Mouse (Mus musculus): Measurements from ENCODE around the gene Abcc2. TPM values are rescaled to one million over a fixed set of nuclear protein-coding genes. Genes with fewer than 3 reads are reported as not detected.

Abcc2 gene
- polyA plus RNA-seq, 1 experiment from 2014 or later = 5.1 TPM

GRCm38 (mm10) chr19:43770584-43770983, 11.4 kb upstream of the Abcc2 start:
- Histone ChIP-seq H3K4me1 (replicated peaks; ENCODE audit: control insufficient read depth, insufficient read depth, low read length) (0 out of 2 replicates have a peak, but pooled peaks cover 3% of the 10 kb centered on the region), H3K9me3 (ENCODE audit: control insufficient read depth, low read length) (no peaks in the 10 kb centered on the region), H3K9ac (ENCODE audit: low read depth, low read length) (no peak overlapping the region), H3K4me2 (no peak overlapping the region), H3K27me3 (replicated peaks; ENCODE audit: control insufficient read depth, insufficient read depth, low read length) (no peaks in the 10 kb centered on the region), H3K4me3 (ENCODE audit: low read depth, low read length) (no peak overlapping the region), H3K36me3 (ENCODE audit: control insufficient read depth, insufficient read depth, low read length) (no peaks in the 10 kb centered on the region), H3K27ac (ENCODE audit: low read depth, low read length) (no peak overlapping the region)
- ATAC-seq (replicated peaks; ENCODE audit: low FRiP score) (no peak), DNase-seq (ENCODE audit: low spot score) (no peak)
- WGBS = 62% methylated on average over 4 of the region's 4 CpGs

DNA sequence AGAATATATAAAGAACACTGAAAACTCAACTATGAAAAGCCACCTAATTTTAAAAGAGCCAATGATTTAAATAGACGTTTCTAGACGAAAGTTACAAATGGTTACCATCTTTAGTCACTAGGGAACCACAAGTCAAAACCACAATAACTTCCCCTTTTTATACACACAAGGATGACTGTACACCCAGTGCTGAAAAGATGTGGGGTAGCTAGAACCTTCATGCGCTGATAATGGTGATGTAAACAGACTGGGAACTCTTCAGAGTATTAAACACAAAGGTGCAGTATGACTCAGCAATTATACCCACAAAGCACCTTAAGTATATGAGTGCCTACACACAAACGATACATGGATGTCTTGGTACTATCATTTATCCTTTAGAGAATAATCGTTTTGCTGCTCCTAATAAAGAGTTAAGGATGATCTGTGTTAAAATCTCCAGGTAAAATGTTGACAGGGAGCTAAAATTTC, 10.5 kb upstream of the Abcc2 start:
- 0 out of 2 replicates have a peak, but pooled peaks cover 3% of the 10 kb centered on the region for H3K4me1 ChIP-seq (replicated peaks; ENCODE audit: control insufficient read depth, insufficient read depth, low read length)
- H3K9me3 ChIP-seq (ENCODE audit: control insufficient read depth, low read length) = no peaks in the 10 kb centered on the region
- H3K27me3 ChIP-seq (replicated peaks; ENCODE audit: control insufficient read depth, insufficient read depth, low read length) = no peaks in the 10 kb centered on the region
- 57% methylated on average over 5 of the region's 5 CpGs for WGBS
- ATAC-seq (replicated peaks; ENCODE audit: low FRiP score) (no peak), DNase-seq (ENCODE audit: low spot score) (no peak)
- H3K27ac ChIP-seq (ENCODE audit: low read depth, low read length) = no peak overlapping the region
- H3K4me2 ChIP-seq = no peak overlapping the region
- no peak overlapping the region for H3K4me3 ChIP-seq (ENCODE audit: low read depth, low read length)
- no peak overlapping the region for H3K9ac ChIP-seq (ENCODE audit: low read depth, low read length)
- H3K36me3 ChIP-seq (ENCODE audit: control insufficient read depth, insufficient read depth, low read length) = no peaks in the 10 kb centered on the region

DNA sequence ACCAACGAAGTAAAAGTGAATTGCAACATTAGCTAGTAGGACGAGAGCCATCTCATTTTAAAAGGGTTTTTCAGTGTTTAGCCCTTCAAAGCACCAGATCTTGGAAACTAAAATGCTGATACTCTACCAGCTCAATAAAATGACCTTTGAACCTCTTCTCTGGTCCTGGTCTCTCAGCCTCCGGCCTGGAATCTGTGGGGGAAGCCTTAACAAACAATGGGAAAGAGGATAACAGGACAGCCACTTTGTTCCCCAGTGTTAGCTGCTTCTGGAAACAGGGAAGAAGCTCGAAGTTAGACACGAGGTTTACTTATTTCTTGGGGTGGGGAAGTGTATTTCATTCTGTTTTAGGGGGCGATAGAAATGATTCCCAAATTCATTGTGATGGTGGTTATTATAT, 9.7 kb upstream of the Abcc2 start:
- Histone ChIP-seq H3K9me3 (ENCODE audit: control insufficient read depth, low read length) (no peaks in the 10 kb centered on the region), H3K4me3 (ENCODE audit: low read depth, low read length) (no peak overlapping the region), H3K27me3 (replicated peaks; ENCODE audit: control insufficient read depth, insufficient read depth, low read length) (no peaks in the 10 kb centered on the region), H3K36me3 (ENCODE audit: control insufficient read depth, insufficient read depth, low read length) (no peaks in the 10 kb centered on the region), H3K9ac (ENCODE audit: low read depth, low read length) (no peak overlapping the region), H3K4me1 (replicated peaks; ENCODE audit: control insufficient read depth, insufficient read depth, low read length) (0 out of 2 replicates have a peak, but pooled peaks cover 3% of the 10 kb centered on the region), H3K4me2 (no peak overlapping the region), H3K27ac (ENCODE audit: low read depth, low read length) (no peak overlapping the region)
- ATAC-seq (replicated peaks; ENCODE audit: low FRiP score) = no peak
- WGBS = 67% methylated on average over 6 of the region's 6 CpGs
- DNase-seq (ENCODE audit: low spot score) = no peak

DNA sequence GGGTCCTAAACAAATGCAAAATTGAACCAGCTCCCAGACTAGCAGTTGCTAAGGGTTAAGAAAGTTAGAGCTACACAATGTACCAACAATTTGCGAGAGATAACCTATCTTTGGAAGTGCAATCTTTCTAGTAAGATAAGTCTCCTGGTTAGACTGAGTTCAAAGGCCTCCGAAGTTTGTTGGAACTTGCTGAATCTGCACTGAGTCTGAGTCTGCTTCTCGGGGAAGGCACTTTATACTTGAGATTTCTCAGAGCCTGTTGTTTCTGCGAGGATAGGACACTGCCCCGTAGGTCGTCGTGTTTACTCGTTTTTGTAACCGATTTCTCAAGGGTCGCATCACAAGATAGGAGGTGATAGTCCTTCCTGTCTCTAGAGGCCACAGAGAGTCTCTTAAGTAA, 6.6 kb upstream of the Abcc2 start:
- H3K4me3 ChIP-seq (ENCODE audit: low read depth, low read length) = no peak overlapping the region

GRCm38 (mm10) chr19:43776561-43776960, 5.4 kb upstream of the Abcc2 start:
- DNase-seq (ENCODE audit: low spot score) (no peak), ATAC-seq (replicated peaks; ENCODE audit: low FRiP score) (no peak)
- no peaks in the 10 kb centered on the region for H3K9me3 ChIP-seq (ENCODE audit: control insufficient read depth, low read length)
- H3K9ac ChIP-seq (ENCODE audit: low read depth, low read length) = no peak overlapping the region
- H3K4me2 ChIP-seq = no peak overlapping the region
- H3K27me3 ChIP-seq (replicated peaks; ENCODE audit: control insufficient read depth, insufficient read depth, low read length) = no peaks in the 10 kb centered on the region
- no peak overlapping the region for H3K4me3 ChIP-seq (ENCODE audit: low read depth, low read length)
- 0 out of 2 replicates have a peak, but pooled peaks cover 3% of the 10 kb centered on the region for H3K4me1 ChIP-seq (replicated peaks; ENCODE audit: control insufficient read depth, insufficient read depth, low read length)
- no peak overlapping the region for H3K27ac ChIP-seq (ENCODE audit: low read depth, low read length)
- 81% methylated on average over 4 of the region's 4 CpGs for WGBS
- H3K36me3 ChIP-seq (ENCODE audit: control insufficient read depth, insufficient read depth, low read length) = no peaks in the 10 kb centered on the region

More for the DNA sequence above, 6.6 kb upstream of the Abcc2 start:
- Histone ChIP-seq H3K9me3 (ENCODE audit: control insufficient read depth, low read length) (no peaks in the 10 kb centered on the region), H3K27me3 (replicated peaks; ENCODE audit: control insufficient read depth, insufficient read depth, low read length) (no peaks in the 10 kb centered on the region), H3K36me3 (ENCODE audit: control insufficient read depth, insufficient read depth, low read length) (no peaks in the 10 kb centered on the region), H3K4me1 (replicated peaks; ENCODE audit: control insufficient read depth, insufficient read depth, low read length) (0 out of 2 replicates have a peak, but pooled peaks cover 3% of the 10 kb centered on the region), H3K27ac (ENCODE audit: low read depth, low read length) (no peak overlapping the region), H3K9ac (ENCODE audit: low read depth, low read length) (no peak overlapping the region), H3K4me2 (no peak overlapping the region)
- DNase-seq (ENCODE audit: low spot score) (no peak), ATAC-seq (replicated peaks; ENCODE audit: low FRiP score) (no peak)
- WGBS = 26% methylated on average over 10 of the region's 10 CpGs

DNA sequence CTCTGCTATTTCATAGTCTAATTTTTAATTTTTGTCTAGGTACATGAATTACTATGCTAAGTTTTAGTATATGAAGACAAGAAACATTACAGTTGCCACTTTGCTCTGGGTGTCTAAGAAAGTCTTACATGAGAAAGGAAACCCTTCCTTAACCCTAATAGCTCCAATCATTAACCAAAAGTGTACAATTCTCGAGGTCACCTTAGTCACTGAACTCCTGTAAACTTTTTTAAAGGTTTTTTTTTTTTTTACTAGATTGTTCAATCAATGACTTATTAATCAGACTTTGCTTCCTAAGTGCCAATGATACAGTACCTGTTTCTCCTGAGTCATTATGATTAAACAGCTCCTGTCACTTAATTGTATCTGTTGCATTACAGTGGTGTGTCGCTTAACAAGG, 4.7 kb upstream of the Abcc2 start:
- DNase-seq (ENCODE audit: low spot score) = no peak
- no peak for ATAC-seq (replicated peaks; ENCODE audit: low FRiP score)
- Histone ChIP-seq H3K4me3 (ENCODE audit: low read depth, low read length) (no peak overlapping the region), H3K36me3 (ENCODE audit: control insufficient read depth, insufficient read depth, low read length) (no peaks in the 10 kb centered on the region), H3K9me3 (ENCODE audit: control insufficient read depth, low read length) (no peaks in the 10 kb centered on the region), H3K27ac (ENCODE audit: low read depth, low read length) (no peak overlapping the region), H3K4me2 (no peak overlapping the region), H3K4me1 (replicated peaks; ENCODE audit: control insufficient read depth, insufficient read depth, low read length) (0 out of 2 replicates have a peak, but pooled peaks cover 3% of the 10 kb centered on the region), H3K9ac (ENCODE audit: low read depth, low read length) (no peak overlapping the region), H3K27me3 (replicated peaks; ENCODE audit: control insufficient read depth, insufficient read depth, low read length) (no peaks in the 10 kb centered on the region)
- 69% methylated on average over 2 of the region's 2 CpGs for WGBS

DNA sequence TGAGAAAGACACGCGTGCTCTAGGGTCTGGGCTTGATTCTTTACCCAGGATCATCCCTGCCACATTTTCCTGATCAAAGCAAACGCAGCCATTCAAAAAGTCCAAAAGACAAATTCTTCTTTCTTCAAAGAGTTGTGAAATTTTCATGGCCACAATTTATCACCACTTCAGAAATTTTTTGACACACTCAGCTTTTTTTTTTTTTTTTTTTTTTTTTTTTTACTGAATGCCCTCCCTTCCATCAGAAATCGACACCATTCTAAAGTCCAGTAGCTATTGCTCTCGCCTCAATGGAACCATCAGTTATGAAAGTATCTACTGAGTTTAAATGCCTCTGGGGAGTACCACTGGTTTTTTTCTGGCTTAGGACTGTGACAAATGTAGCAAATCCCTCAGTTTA, 1.6 kb upstream of the Abcc2 start:
- H3K9me3 ChIP-seq (ENCODE audit: control insufficient read depth, low read length) = no peaks in the 10 kb centered on the region
- no peak overlapping the region for H3K9ac ChIP-seq (ENCODE audit: low read depth, low read length)
- no peaks in the 10 kb centered on the region for H3K27me3 ChIP-seq (replicated peaks; ENCODE audit: control insufficient read depth, insufficient read depth, low read length)
- no peaks in the 10 kb centered on the region for H3K36me3 ChIP-seq (ENCODE audit: control insufficient read depth, insufficient read depth, low read length)
- no peak overlapping the region for H3K27ac ChIP-seq (ENCODE audit: low read depth, low read length)
- DNase-seq (ENCODE audit: low spot score) (no peak), ATAC-seq (replicated peaks; ENCODE audit: low FRiP score) (no peak)
- H3K4me1 ChIP-seq (replicated peaks; ENCODE audit: control insufficient read depth, insufficient read depth, low read length) = no peaks in the 10 kb centered on the region
- no peak overlapping the region for H3K4me3 ChIP-seq (ENCODE audit: low read depth, low read length)
- 55% methylated on average over 5 of the region's 5 CpGs for WGBS
- H3K4me2 ChIP-seq = no peak overlapping the region

DNA sequence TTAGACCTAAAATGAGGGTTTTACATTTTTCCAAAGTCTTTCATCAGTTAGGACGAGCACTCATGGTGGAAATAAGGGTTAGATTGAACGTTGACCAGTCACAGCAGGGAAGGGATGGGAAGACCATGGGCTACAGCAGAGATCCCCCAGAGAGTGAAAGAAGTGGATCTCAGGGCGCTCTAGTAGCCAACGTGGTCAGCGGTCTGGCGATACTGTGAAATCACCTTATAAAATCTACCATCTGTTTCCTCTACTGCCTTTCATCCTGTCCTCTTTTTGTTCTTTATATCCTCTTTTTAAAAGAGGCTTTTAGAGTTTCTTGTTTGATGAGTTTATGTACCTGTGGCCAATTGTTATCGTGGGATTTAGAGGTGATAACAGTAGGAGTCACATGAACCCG, 2.8 kb downstream of the Abcc2 start:
- Histone ChIP-seq H3K4me1 (replicated peaks; ENCODE audit: control insufficient read depth, insufficient read depth, low read length) (no peaks in the 10 kb centered on the region), H3K4me2 (no peak overlapping the region), H3K9ac (ENCODE audit: low read depth, low read length) (no peak overlapping the region), H3K4me3 (ENCODE audit: low read depth, low read length) (no peak overlapping the region), H3K9me3 (ENCODE audit: control insufficient read depth, low read length) (no peaks in the 10 kb centered on the region), H3K27me3 (replicated peaks; ENCODE audit: control insufficient read depth, insufficient read depth, low read length) (no peaks in the 10 kb centered on the region), H3K27ac (ENCODE audit: low read depth, low read length) (no peak overlapping the region), H3K36me3 (ENCODE audit: control insufficient read depth, insufficient read depth, low read length) (no peaks in the 10 kb centered on the region)
- DNase-seq (ENCODE audit: low spot score) (no peak), ATAC-seq (replicated peaks; ENCODE audit: low FRiP score) (no peak)
- 61% methylated on average over 8 of the region's 8 CpGs for WGBS

GRCm38 (mm10) chr19:43786249-43787026, 4.4 kb downstream of the Abcc2 start:
- Histone ChIP-seq H3K27me3 (replicated peaks; ENCODE audit: control insufficient read depth, insufficient read depth, low read length) (no peaks in the 10 kb centered on the region), H3K27ac (ENCODE audit: low read depth, low read length) (no peak overlapping the region), H3K4me2 (no peak overlapping the region), H3K4me3 (ENCODE audit: low read depth, low read length) (no peak overlapping the region), H3K4me1 (replicated peaks; ENCODE audit: control insufficient read depth, insufficient read depth, low read length) (no peaks in the 10 kb centered on the region), H3K36me3 (ENCODE audit: control insufficient read depth, insufficient read depth, low read length) (no peaks in the 10 kb centered on the region), H3K9ac (ENCODE audit: low read depth, low read length) (no peak overlapping the region), H3K9me3 (ENCODE audit: control insufficient read depth, low read length) (no peaks in the 10 kb centered on the region)
- 62% methylated on average over 13 of the region's 13 CpGs for WGBS
- ATAC-seq (replicated peaks; ENCODE audit: low FRiP score) (no peak), DNase-seq (ENCODE audit: low spot score) (no peak)

Measured in liver, embryonic 11.5 days (tissue).